Mouse (Mus musculus): ENCODE data around the gene Gpatch1.
A peak's percentile ranks its signal among the peaks of the same experiment; 100 is the strongest.
"Not testable (repeated sequence)": the region's sequence is repeated elsewhere in the genome, so short reads cannot be mapped to it uniquely, and the experiment has no call there.

Gpatch1 gene

GRCm38 (mm10) chr7:35322732-35323420 is 4.6 kb upstream of the Gpatch1 start:
- DNase-seq = no peak

GRCm38 (mm10) chr7:35322161-35322560 is 3.9 kb upstream of the Gpatch1 start:
- DNase-seq = no peak

- no peak for DNase-seq
Measured at GRCm38 (mm10) chr7:35319755-35320154, 1.5 kb upstream of the Gpatch1 start.

GRCm38 (mm10) chr7:35319221-35319620 is 981 bp upstream of the Gpatch1 start:
- not testable (repeated sequence) for DNase-seq

GRCm38 (mm10) chr7:35314156-35314555 is 4.1 kb downstream of the Gpatch1 start:
- DNase-seq = no peak

- no peak for DNase-seq
Measured at GRCm38 (mm10) chr7:35311214-35311613, 7.0 kb downstream of the Gpatch1 start.

- DNase-seq = no peak
Measured at GRCm38 (mm10) chr7:35300792-35301191, 17.4 kb downstream of the Gpatch1 start.

- DNase-seq = no peak
Measured at GRCm38 (mm10) chr7:35299656-35300055, 18.6 kb downstream of the Gpatch1 start.

GRCm38 (mm10) chr7:35297886-35298285 is 20.4 kb downstream of the Gpatch1 start:
- DNase-seq = no peak

GRCm38 (mm10) chr7:35295631-35296030 is 22.6 kb downstream of the Gpatch1 start:
- no peak for DNase-seq

- no peak for DNase-seq
Measured at GRCm38 (mm10) chr7:35293464-35293863, 24.8 kb downstream of the Gpatch1 start.

GRCm38 (mm10) chr7:35278933-35279332 is 39.3 kb downstream of the Gpatch1 start:
- DNase-seq = no peak

- no peak for DNase-seq
Measured at GRCm38 (mm10) chr7:35277433-35277832, 40.8 kb downstream of the Gpatch1 start.

- DNase-seq = peak; percentile 16 to 28
Measured at GRCm38 (mm10) chr7:35269443-35270024, 48.7 kb downstream of the Gpatch1 start.

- peak; percentile 17 to 19 for DNase-seq
Measured at GRCm38 (mm10) chr7:35267841-35268240, 50.4 kb downstream of the Gpatch1 start.

- DNase-seq = peak; percentile 34 to 46
Measured at GRCm38 (mm10) chr7:35266666-35267065, 51.6 kb downstream of the Gpatch1 start.

GRCm38 (mm10) chr7:35264746-35265145 is 53.5 kb downstream of the Gpatch1 start:
- DNase-seq = peak; percentile 60 to 68

GRCm38 (mm10) chr7:35263595-35264489 is 54.4 kb downstream of the Gpatch1 start:
- DNase-seq = no peak

GRCm38 (mm10) chr7:35259384-35259783 is 58.9 kb downstream of the Gpatch1 start:
- peak; percentile 27 to 37 for DNase-seq

- DNase-seq = no peak
Measured at GRCm38 (mm10) chr7:35258294-35258693, 59.9 kb downstream of the Gpatch1 start.

- DNase-seq = no peak
Measured at GRCm38 (mm10) chr7:35252041-35252558, 66.1 kb downstream of the Gpatch1 start.

- not testable (repeated sequence) for DNase-seq
Measured at GRCm38 (mm10) chr7:35237935-35238334, 80.3 kb downstream of the Gpatch1 start.

- peak; percentile 72 to 74 for DNase-seq
Measured at GRCm38 (mm10) chr7:35235308-35235707, 82.9 kb downstream of the Gpatch1 start.
